Mouse (Mus musculus): ENCODE data around the gene Aox2. TPM values are rescaled to one million over a fixed set of nuclear protein-coding genes. Genes with fewer than 3 reads are reported as not detected.

The Aox2 gene
- polyA plus RNA-seq, 1 experiment from 2014 or later = not detected

DNA sequence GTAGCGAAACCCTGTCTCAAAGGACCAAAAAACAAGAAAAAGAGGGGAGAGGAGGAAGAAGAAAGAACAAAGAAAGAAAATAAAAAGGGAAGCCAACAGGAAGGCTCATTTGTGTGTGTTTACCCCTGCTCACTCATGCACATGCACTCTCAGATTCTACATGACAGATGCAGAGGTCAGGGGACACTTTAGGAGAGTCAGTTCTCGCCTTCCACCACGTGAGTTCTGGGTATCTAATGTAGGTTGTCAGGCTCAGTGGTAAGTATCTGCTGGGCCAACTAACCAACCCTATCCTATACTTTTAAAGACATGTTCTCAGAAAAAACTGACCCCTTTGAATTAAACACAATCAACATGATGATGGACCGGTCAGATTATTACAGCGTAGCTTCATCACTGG lies 66.4 kb downstream of the Aox2 start:
- H3K9me3 ChIP-seq (ENCODE audit: control insufficient read depth, low read length) = no peaks in the 10 kb centered on the region
- H3K4me2 ChIP-seq = no peak overlapping the region
- no peaks in the 10 kb centered on the region for H3K27me3 ChIP-seq (replicated peaks; ENCODE audit: control insufficient read depth, insufficient read depth, low read length)
- H3K4me3 ChIP-seq (ENCODE audit: low read depth, low read length) = no peak overlapping the region
- no peak overlapping the region for H3K9ac ChIP-seq (ENCODE audit: low read depth, low read length)
- no peak for ATAC-seq (replicated peaks; ENCODE audit: low FRiP score)
- WGBS = 82% methylated on average over 5 of the region's 5 CpGs
- no peaks in the 10 kb centered on the region for H3K4me1 ChIP-seq (replicated peaks; ENCODE audit: control insufficient read depth, insufficient read depth, low read length)
- H3K36me3 ChIP-seq (ENCODE audit: control insufficient read depth, insufficient read depth, low read length) = no peaks in the 10 kb centered on the region
- no peak overlapping the region for H3K27ac ChIP-seq (ENCODE audit: low read depth, low read length)
- no peak for DNase-seq (ENCODE audit: low spot score)

DNA sequence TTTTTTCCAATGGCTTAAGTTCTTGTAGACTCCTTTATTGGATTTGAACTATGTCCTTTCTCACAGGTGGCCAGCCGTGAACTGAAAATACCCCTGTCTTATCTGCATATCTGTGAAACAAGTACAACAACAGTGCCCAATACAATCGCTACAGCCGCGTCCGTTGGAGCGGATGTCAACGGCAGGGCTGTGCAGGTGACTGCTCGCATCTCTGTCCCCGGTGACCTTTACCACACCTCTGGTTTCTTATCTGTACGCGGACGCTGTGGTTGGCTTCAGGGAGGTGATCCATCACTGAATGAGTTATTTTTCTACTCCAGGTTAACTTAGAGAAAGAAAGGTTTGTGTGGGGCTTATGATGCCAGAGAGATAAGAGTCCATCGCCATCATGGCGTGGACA lies 68.0 kb downstream of the Aox2 start:
- H3K4me3 ChIP-seq (ENCODE audit: low read depth, low read length) = no peak overlapping the region
- no peak overlapping the region for H3K9ac ChIP-seq (ENCODE audit: low read depth, low read length)
- no peak for ATAC-seq (replicated peaks; ENCODE audit: low FRiP score)
- H3K27ac ChIP-seq (ENCODE audit: low read depth, low read length) = no peak overlapping the region
- H3K36me3 ChIP-seq (ENCODE audit: control insufficient read depth, insufficient read depth, low read length) = no peaks in the 10 kb centered on the region
- no peaks in the 10 kb centered on the region for H3K9me3 ChIP-seq (ENCODE audit: control insufficient read depth, low read length)
- H3K4me1 ChIP-seq (replicated peaks; ENCODE audit: control insufficient read depth, insufficient read depth, low read length) = no peaks in the 10 kb centered on the region
- DNase-seq (ENCODE audit: low spot score) = no peak
- no peak overlapping the region for H3K4me2 ChIP-seq
- H3K27me3 ChIP-seq (replicated peaks; ENCODE audit: control insufficient read depth, insufficient read depth, low read length) = no peaks in the 10 kb centered on the region
- WGBS = 75% methylated on average over 14 of the region's 14 CpGs

DNA sequence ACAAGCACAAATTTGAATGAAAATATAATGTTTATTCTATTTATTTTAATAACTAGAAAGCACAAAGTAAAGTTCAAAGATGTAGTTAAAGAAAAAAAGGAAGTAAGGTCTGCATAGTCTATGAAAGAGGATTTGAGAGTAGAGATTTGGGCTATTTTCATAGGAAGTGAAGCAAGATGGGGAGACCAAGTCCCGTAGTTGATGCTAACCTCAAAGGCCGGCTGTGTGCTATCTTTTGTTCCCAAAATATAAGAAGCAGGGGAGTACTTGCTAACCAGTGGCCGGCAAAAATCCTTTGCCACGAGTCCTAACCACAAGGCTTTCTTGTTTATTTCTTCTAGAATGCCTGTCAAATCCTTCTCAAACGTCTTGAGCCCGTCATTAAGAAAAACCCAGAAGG lies 70.6 kb downstream of the Aox2 start:
- no peaks in the 10 kb centered on the region for H3K4me1 ChIP-seq (replicated peaks; ENCODE audit: control insufficient read depth, insufficient read depth, low read length)
- DNase-seq (ENCODE audit: low spot score) (no peak), ATAC-seq (replicated peaks; ENCODE audit: low FRiP score) (no peak)
- no peak overlapping the region for H3K4me3 ChIP-seq (ENCODE audit: low read depth, low read length)
- H3K4me2 ChIP-seq = no peak overlapping the region
- no peaks in the 10 kb centered on the region for H3K9me3 ChIP-seq (ENCODE audit: control insufficient read depth, low read length)
- H3K9ac ChIP-seq (ENCODE audit: low read depth, low read length) = no peak overlapping the region
- WGBS = 56% methylated on average over 6 of the region's 6 CpGs
- H3K36me3 ChIP-seq (ENCODE audit: control insufficient read depth, insufficient read depth, low read length) = no peaks in the 10 kb centered on the region
- no peak overlapping the region for H3K27ac ChIP-seq (ENCODE audit: low read depth, low read length)
- no peaks in the 10 kb centered on the region for H3K27me3 ChIP-seq (replicated peaks; ENCODE audit: control insufficient read depth, insufficient read depth, low read length)

DNA sequence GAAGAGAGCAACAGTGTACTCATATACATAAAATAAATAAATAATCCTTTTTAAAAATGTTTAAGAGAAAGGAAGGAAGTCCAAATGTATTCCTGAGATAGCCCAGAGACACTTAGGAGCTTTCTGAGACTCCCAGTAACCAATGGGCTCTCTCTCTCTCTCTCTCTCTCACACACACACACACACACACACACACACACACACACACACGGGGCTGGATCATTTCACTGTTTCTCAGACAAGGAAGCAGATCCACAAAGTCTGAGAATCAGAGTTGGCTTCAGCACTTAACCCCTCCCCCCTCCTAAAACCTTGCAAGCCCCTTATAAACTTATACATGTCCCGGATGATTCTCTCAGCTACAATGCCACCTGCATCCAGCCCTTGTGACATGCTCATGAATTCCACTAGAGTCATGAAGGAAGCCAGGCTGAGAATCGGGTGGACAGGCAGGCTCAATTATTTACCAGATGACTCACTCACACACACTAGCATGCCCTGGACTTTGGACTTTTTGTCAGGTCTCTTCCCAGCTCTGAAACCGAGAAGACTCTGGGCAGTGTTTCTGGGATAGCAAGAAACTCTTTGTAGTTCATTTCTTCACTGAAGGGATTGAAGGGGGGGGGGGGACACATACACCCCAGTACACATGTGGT lies 75.2 kb downstream of the Aox2 start:
- Histone ChIP-seq H3K9ac (ENCODE audit: low read depth, low read length) (no peak overlapping the region), H3K27ac (ENCODE audit: low read depth, low read length) (0 out of 2 replicates have a peak overlapping the region, but pooled peaks have one; percentile 7), H3K4me3 (ENCODE audit: low read depth, low read length) (no peak overlapping the region), H3K36me3 (ENCODE audit: control insufficient read depth, insufficient read depth, low read length) (no peaks in the 10 kb centered on the region), H3K4me1 (replicated peaks; ENCODE audit: control insufficient read depth, insufficient read depth, low read length) (no peaks in the 10 kb centered on the region), H3K27me3 (replicated peaks; ENCODE audit: control insufficient read depth, insufficient read depth, low read length) (no peaks in the 10 kb centered on the region), H3K9me3 (ENCODE audit: control insufficient read depth, low read length) (no peaks in the 10 kb centered on the region), H3K4me2 (no peak overlapping the region)
- WGBS = 61% methylated on average over 4 of the region's 4 CpGs
- no peak; the same call in 1 of the 2 replicates for ATAC-seq (replicated peaks; ENCODE audit: low FRiP score)
- no peak for DNase-seq (ENCODE audit: low spot score)

DNA sequence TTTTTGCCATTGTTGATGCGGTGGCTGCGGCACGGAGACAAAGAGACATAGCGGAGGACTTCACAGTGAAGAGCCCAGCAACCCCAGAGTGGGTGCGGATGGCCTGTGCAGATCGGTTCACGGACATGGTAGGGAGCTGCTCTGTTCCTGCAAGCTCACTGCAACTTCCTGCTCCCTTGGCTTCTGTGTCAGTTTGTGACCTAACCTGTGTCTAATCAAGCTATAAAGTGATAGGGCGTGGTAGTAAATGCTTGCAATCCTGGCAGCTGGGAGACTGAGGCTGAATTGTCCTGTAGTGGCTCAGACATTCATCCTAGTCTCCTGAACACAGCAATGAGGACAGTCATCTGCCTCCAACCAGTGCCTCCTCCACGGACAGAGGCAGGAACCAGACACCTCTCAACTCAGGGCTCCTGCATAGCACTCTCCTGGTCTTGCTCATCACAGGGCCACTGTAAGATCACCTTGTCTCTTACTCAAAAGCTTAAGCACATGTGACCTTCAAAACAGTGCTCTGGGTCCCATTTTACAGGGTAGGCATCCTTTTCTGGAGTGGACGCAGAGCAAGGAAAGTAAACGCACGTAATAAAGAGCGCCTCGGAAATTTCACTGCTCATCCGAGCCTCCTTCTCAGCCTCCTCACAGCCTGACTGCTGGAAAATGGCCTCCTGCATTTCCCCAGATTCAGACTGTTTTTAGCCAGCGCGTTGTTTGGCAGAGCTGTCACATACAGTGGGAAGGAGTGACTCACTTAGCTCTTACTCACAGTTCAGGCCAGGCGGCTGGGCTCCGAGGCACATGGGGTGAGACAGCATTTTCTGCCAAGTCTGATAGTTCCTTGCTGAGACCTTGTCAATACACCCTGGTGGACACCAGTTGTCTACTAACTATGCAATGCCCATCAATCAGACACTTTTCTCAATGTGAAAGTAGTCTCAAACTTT lies 81.1 kb downstream of the Aox2 start:
- no peaks in the 10 kb centered on the region for H3K9me3 ChIP-seq (ENCODE audit: control insufficient read depth, low read length)
- WGBS = 77% methylated on average over 19 of the region's 19 CpGs
- no peak overlapping the region for H3K27ac ChIP-seq (ENCODE audit: low read depth, low read length)
- ATAC-seq (replicated peaks; ENCODE audit: low FRiP score) (no peak), DNase-seq (ENCODE audit: low spot score) (no peak)
- H3K36me3 ChIP-seq (ENCODE audit: control insufficient read depth, insufficient read depth, low read length) = no peaks in the 10 kb centered on the region
- no peaks in the 10 kb centered on the region for H3K27me3 ChIP-seq (replicated peaks; ENCODE audit: control insufficient read depth, insufficient read depth, low read length)
- no peak overlapping the region for H3K4me2 ChIP-seq
- H3K4me1 ChIP-seq (replicated peaks; ENCODE audit: control insufficient read depth, insufficient read depth, low read length) = no peaks in the 10 kb centered on the region
- H3K4me3 ChIP-seq (ENCODE audit: low read depth, low read length) = no peak overlapping the region
- H3K9ac ChIP-seq (ENCODE audit: low read depth, low read length) = no peak overlapping the region

DNA sequence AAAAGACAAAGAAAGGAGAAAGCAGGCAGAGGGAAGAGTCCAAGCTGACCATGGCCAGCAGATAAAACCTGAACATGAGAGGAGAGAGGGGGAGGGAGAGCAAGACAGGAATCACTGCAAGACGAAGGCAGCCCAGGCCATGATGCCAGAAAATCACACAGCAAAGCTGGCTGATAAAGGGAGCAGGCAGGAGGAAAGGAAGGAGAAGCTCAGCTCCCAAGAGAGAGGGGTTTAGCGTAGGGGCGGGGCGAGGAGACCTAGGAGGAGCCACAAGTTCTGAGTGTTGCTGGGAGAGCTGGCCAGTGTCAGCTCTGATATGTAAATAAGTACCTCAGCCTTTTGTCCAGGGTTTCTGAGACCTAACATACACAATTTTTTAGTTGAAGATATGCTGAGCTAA lies 84.2 kb downstream of the Aox2 start:
- WGBS = 51% methylated on average over 4 of the region's 4 CpGs
- no peaks in the 10 kb centered on the region for H3K27me3 ChIP-seq (replicated peaks; ENCODE audit: control insufficient read depth, insufficient read depth, low read length)
- H3K9me3 ChIP-seq (ENCODE audit: control insufficient read depth, low read length) = no peaks in the 10 kb centered on the region
- H3K4me2 ChIP-seq = no peak overlapping the region
- DNase-seq (ENCODE audit: low spot score) (no peak), ATAC-seq (replicated peaks; ENCODE audit: low FRiP score) (no peak)
- H3K36me3 ChIP-seq (ENCODE audit: control insufficient read depth, insufficient read depth, low read length) = no peaks in the 10 kb centered on the region
- H3K27ac ChIP-seq (ENCODE audit: low read depth, low read length) = no peak overlapping the region
- H3K4me1 ChIP-seq (replicated peaks; ENCODE audit: control insufficient read depth, insufficient read depth, low read length) = no peaks in the 10 kb centered on the region
- no peak overlapping the region for H3K9ac ChIP-seq (ENCODE audit: low read depth, low read length)
- H3K4me3 ChIP-seq (ENCODE audit: low read depth, low read length) = no peak overlapping the region

DNA sequence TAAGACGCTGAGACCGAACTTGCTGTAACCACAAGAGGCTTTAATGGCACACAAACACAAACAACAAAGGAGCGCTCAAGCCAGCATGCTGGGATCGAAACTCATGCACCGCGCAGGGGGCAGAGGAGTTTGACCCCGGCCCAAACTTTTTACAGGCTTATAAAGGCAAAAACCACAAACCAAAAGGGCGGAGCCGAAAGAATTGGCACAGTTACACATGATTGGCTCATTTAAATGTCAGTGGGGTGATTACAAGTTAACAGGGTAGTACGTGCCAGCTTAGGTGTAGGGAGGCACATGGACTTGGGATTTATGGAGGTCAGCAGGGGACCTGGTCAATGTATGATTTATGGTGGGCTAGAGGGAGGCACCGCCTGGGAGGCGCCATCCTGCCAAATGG lies 86.4 kb downstream of the Aox2 start:
- DNase-seq (ENCODE audit: low spot score) = no peak
- no peaks in the 10 kb centered on the region for H3K36me3 ChIP-seq (ENCODE audit: control insufficient read depth, insufficient read depth, low read length)
- WGBS = 92% methylated on average over 12 of the region's 12 CpGs

DNA sequence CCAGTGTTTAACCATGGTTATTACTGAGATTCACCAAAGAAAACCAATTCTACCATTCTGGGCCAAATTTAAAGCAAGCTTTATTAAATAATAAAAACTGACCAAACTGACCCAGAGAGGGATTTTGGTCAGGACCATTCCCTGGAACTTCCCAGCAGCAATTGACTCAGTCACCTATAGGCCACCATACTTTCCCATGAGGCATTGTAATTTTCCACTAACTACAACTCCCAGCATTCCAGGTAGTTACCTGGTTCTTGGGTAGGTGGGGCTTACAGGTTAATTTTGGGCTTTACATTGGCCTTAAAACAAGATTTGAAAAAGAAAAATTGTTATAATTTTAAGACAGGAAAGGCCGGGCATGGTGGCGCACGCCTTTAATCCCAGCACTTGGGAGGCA lies 87.7 kb downstream of the Aox2 start:
- H3K4me2 ChIP-seq = no peak overlapping the region
- no peaks in the 10 kb centered on the region for H3K36me3 ChIP-seq (ENCODE audit: control insufficient read depth, insufficient read depth, low read length)
- H3K27ac ChIP-seq (ENCODE audit: low read depth, low read length) = no peak overlapping the region
- H3K9me3 ChIP-seq (ENCODE audit: control insufficient read depth, low read length) = no peaks in the 10 kb centered on the region
- no peaks in the 10 kb centered on the region for H3K27me3 ChIP-seq (replicated peaks; ENCODE audit: control insufficient read depth, insufficient read depth, low read length)
- ATAC-seq (replicated peaks; ENCODE audit: low FRiP score) (no peak), DNase-seq (ENCODE audit: low spot score) (no peak)
- WGBS = 88% methylated on average over 3 of the region's 3 CpGs
- H3K9ac ChIP-seq (ENCODE audit: low read depth, low read length) = no peak overlapping the region
- no peak overlapping the region for H3K4me3 ChIP-seq (ENCODE audit: low read depth, low read length)
- no peaks in the 10 kb centered on the region for H3K4me1 ChIP-seq (replicated peaks; ENCODE audit: control insufficient read depth, insufficient read depth, low read length)

More for the DNA sequence above, 86.4 kb downstream of the Aox2 start:
- Histone ChIP-seq H3K9me3 (ENCODE audit: control insufficient read depth, low read length) (no peaks in the 10 kb centered on the region), H3K27me3 (replicated peaks; ENCODE audit: control insufficient read depth, insufficient read depth, low read length) (no peaks in the 10 kb centered on the region), H3K4me2 (no peak overlapping the region), H3K27ac (ENCODE audit: low read depth, low read length) (no peak overlapping the region), H3K4me1 (replicated peaks; ENCODE audit: control insufficient read depth, insufficient read depth, low read length) (no peaks in the 10 kb centered on the region), H3K4me3 (ENCODE audit: low read depth, low read length) (no peak overlapping the region), H3K9ac (ENCODE audit: low read depth, low read length) (no peak overlapping the region)
- ATAC-seq (replicated peaks; ENCODE audit: low FRiP score) = no peak
